Mouse (Mus musculus) cerebellum, adult 2 months (tissue): Measurements from ENCODE around the gene Erc2. TPM values are rescaled to one million over a fixed set of nuclear protein-coding genes. Genes with fewer than 3 reads are reported as not detected.

Experiments
- DNase-seq, 2 experiments: peaks; one replicate each; pipeline ENCODE4 v3.0.0; 2021
- H3K27ac ChIP-seq: fragments of 200-500 bp; 2 replicates; pipeline ENCODE4 v1.5.1; 2012; ENCODE audit warnings: low read length, control low read depth, inconsistent platforms; ENCODE audit not compliant: insufficient read depth
- H3K27me3 ChIP-seq: fragments of 200-500 bp; 2 replicates; pipeline ENCODE4 v1.6.1; 2012; ENCODE audit warnings: inconsistent platforms, mild to moderate bottlenecking, low read length, moderate library complexity; ENCODE audit not compliant: control insufficient read depth, insufficient read depth
- H3K4me1 ChIP-seq: fragments of 200-500 bp; 2 replicates; pipeline ENCODE4 v1.6.1; 2011; ENCODE audit warnings: low read length; ENCODE audit not compliant: control insufficient read depth, insufficient read depth
- H3K4me3 ChIP-seq: fragments of 200-500 bp; replicated peaks from 2 replicates; pipeline ENCODE3; 2011; ENCODE audit warnings: mild to moderate bottlenecking, low read depth, low read length, control low read depth; ENCODE audit not compliant: insufficient read depth
- CTCF ChIP-seq: fragments of 200-500 bp; IDR thresholded peaks from 2 replicates; pipeline ENCODE4 v1.5.1; 2011; ENCODE audit warnings: low read depth, mild to moderate bottlenecking, control low read depth, low read length, moderate library complexity, borderline replicate concordance; ENCODE audit not compliant: insufficient read depth
- POLR2A ChIP-seq: fragments of 200-500 bp; IDR thresholded peaks from 2 replicates; pipeline ENCODE4 v1.6.1; 2011; ENCODE audit warnings: low read length, control low read depth, borderline replicate concordance; ENCODE audit not compliant: insufficient read depth
- WGBS: fragments of 180-500 bp; shearing (Covaris S2); methylation state at CpG from one replicate; pipeline ENCODE4 v1.1.7; 2018; 5-methylcytosine and 5-hydroxymethylcytosine counted together
- polyA plus RNA-seq: library from polyadenylated mRNA; depleted of rRNA; stranded (reverse); fragments of >200 nt; gene quantifications from 2 replicates; pipeline ENCODE4 v1.2.3, GENCODE M21; 2012

Erc2 gene
- polyA plus RNA-seq, 1 experiment: 15.1 TPM

DNA sequence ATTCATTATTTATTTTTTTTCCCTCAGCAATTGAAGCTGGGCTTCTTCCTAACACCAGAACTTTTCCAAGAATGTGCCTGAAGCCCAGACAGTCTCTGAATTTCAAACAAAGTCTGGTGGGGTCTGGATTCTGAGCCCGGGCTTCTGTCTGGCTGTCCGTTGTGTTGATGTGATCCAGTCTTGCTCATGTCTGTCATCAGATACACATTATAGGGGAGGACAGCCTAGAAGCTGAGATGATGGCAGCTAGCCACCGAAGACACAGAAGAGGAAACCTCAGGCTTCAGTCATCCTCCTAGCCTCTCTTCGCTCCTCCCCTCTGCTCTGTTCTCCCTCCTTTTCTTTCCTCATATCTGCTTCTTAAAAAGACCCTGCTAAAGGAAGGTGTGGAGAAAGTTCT is 551.5 kb downstream of the Erc2 start:
- 96% methylated on average over 4 of the region's 4 CpGs for WGBS
- TF ChIP-seq POLR2A: no peak
- TF ChIP-seq CTCF: no peak

DNA sequence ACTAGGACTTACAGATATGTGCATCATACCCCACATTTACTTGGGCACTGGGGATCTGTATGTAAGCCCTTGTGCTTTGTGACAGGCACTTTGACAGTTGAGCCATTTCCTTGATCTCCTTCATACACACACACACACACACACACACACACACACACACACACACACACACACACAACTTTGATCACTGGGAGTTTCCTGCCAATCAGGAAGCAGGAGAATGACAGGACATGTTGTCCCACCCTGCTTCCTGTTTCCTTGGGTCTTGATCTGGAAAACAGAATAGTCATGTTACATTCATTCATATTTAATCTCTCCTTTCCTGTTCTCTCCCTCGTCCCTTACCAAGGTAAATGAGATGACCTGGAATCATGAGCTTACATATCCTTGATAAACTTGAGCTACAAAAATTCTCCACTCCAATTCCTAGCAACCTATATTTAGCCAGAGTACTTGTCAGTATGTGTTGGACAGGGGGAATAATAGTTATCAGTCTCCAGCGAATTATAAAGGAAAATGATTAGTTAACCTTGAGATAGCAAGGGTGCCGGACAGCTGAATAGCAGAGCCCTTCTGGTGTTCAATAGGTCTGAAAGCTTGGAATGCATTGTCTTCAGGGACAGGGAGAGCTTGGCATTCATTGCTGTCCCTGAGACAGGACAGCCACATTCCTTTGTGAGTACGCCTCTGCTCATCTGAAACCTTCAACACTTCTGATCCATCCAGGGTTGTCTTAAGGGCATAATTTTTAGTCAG is 559.0 kb downstream of the Erc2 start:
- H3K4me1 ChIP-seq: no peaks in the 10 kb centered on the region
- 32% methylated on average over 4 of the region's 4 CpGs for WGBS
- no peaks in the 10 kb centered on the region for H3K27me3 ChIP-seq
- no peak overlapping the region for H3K4me3 ChIP-seq
- H3K27ac ChIP-seq: no peak overlapping the region
- DNase-seq: no peak
- no peak for TF ChIP-seq CTCF
- TF ChIP-seq POLR2A: no peak

More for the DNA sequence above, 551.5 kb downstream of the Erc2 start:
- no peaks in the 10 kb centered on the region for H3K27me3 ChIP-seq
- H3K4me1 ChIP-seq: no peaks in the 10 kb centered on the region
- no peak overlapping the region for H3K27ac ChIP-seq
- no peak overlapping the region for H3K4me3 ChIP-seq
- no peak for DNase-seq

DNA sequence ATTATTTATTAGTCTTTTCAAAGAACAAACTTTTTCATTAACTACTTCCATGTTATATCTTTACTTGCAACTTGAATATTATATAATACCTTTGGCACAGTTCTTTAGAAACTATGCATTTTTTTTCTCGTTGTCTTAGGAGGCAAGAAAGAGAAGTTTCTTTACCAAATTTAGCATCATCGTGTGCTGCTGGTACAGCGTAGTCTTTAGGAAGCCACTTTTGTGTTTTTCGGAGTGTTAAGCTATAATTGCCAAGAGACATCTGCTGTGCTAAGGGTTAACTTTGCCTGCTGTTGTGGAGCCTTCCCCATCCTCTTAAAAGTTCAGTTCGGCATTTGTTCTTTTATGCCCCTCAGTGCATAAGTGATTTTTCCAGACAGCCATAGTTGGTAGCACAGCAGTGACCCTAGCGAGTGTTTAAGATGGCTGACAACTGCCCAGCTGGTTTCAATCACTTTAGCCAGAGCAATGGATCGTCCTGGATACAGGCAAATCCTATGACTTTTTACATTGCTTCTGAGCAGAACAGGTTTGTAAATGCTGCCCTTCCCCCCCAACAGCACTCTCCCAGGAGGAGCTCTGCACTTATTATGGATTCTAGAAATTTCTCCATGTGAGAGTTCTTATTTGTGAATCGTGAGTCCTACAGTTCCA is 570.6 kb downstream of the Erc2 start:
- TF ChIP-seq POLR2A (no peak), CTCF (no peak)
- H3K27me3 ChIP-seq: no peaks in the 10 kb centered on the region
- 63% methylated on average over 8 of the region's 8 CpGs for WGBS
- no peak overlapping the region for H3K4me3 ChIP-seq
- no peak overlapping the region for H3K27ac ChIP-seq
- DNase-seq: no peak
- H3K4me1 ChIP-seq: no peaks in the 10 kb centered on the region

DNA sequence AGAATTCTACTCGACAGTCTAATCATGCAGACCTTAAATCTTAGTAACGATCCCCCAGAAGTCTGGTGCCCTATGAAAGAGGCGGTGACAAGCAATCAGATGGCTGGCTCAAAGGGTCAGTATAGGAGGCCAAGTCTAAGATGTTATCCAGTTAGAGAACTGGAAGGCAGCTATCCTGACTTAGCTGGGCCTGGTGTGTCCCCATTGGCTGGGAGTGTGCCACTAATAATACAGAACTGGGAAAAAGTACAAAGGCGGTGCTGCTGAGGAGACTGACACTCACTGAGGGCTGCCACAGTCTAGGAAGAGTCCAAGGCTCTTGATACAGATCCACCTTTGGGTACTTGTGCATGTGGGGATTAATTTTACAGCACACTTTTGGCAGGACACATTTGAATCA is 581.6 kb downstream of the Erc2 start:
- Histone ChIP-seq H3K4me1 (no peaks in the 10 kb centered on the region), H3K27me3 (no peaks in the 10 kb centered on the region), H3K27ac (no peak overlapping the region), H3K4me3 (no peak overlapping the region)
- DNase-seq: no peak
- WGBS: 49% methylated on average over 4 of the region's 4 CpGs
- no peak for TF ChIP-seq POLR2A
- no peak for TF ChIP-seq CTCF

DNA sequence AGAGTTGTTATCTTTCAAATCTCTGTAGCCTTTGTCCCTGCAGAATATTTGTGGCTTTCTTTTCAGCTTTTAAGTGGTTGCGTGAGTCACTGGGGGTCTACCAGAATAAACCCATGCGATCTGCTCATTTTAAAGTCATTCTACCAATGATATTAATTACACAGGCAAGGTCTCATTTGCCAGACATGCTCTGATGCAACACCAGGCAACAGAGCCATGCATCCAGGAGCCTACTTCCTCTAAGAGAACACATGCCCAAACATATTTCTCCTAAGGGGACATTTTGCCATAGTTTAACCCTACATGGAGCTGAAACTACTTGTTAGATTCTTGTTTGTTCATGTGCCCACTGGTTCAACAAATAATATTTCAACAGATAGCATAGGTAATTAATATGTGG is 584.1 kb downstream of the Erc2 start:
- 100% methylated on average over 2 of the region's 2 CpGs for WGBS

DNA sequence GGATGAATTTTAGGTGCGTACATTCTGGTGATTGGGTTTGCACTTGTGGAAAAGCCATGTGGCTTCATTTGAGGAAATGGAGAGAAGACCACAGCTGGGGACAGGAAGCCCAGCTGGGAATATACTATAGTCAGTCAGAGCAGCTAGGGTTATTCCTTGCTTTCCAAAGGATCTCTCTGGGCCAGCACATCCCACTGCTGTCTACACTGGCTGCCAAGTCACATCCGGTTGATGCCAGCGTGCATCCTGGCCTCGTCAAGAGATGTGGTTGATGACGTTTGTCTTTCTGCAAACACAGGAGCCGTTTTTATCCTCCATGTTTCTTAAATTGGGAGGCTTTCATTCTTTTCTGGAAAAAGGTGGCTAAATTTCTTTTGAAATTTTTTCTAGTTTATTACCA is 603.3 kb downstream of the Erc2 start:
- Histone ChIP-seq H3K27ac (no peak overlapping the region), H3K4me1 (no peaks in the 10 kb centered on the region), H3K4me3 (no peak overlapping the region), H3K27me3 (no peaks in the 10 kb centered on the region)
- TF ChIP-seq POLR2A (no peak), CTCF (no peak)
- 54% methylated on average over 6 of the region's 6 CpGs for WGBS
- no peak for DNase-seq

More for the DNA sequence above, 584.1 kb downstream of the Erc2 start:
- Histone ChIP-seq H3K27ac (no peak overlapping the region), H3K4me3 (no peak overlapping the region), H3K4me1 (no peaks in the 10 kb centered on the region), H3K27me3 (no peaks in the 10 kb centered on the region)
- DNase-seq: no peak
- TF ChIP-seq CTCF (no peak), POLR2A (no peak)

DNA sequence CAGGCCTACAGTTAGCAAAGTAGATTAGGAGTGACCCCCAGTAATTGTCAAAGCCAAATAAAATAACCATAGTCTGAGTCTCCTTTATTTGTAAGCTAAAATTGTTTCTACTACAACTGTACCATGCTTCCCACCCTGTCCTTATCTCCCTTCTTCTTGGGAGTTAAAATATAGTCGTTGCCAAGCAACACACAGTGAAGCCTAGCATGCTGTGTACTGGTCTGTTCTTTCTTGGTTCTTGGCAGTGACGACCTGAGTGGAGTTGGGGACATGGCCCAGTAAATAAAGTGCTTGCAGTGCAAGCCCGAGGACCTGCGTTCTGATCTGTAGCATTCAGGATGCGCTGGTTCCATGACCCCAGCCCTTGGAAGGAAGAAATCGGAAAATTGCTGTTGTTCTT is 608.3 kb downstream of the Erc2 start:
- no peak overlapping the region for H3K4me3 ChIP-seq
- H3K4me1 ChIP-seq: no peaks in the 10 kb centered on the region
- 43% methylated on average over 6 of the region's 6 CpGs for WGBS
- no peak for TF ChIP-seq CTCF
- DNase-seq: no peak
- no peak overlapping the region for H3K27ac ChIP-seq
- no peaks in the 10 kb centered on the region for H3K27me3 ChIP-seq

DNA sequence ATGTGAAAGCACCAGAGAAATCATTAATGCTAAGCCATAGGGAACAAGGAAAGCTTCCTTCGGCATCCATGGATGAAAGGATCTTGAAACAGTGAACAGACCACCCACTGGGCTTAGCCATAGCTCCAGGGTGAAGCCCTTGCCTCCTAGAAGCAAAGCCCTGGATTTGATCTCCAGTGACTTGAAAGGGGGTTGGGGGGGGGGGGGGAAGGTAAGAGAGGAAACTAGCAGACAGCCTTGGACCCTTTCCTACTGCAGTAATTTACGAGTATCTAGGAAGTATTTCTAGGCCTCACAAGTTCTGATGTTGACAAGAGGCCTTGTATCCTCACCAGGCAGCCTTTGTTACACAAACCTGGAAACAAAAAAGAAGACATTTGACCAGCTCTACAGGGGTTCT is 609.0 kb downstream of the Erc2 start:
- Histone ChIP-seq H3K27me3 (no peaks in the 10 kb centered on the region), H3K4me3 (no peak overlapping the region)

More for the DNA sequence above, 609.0 kb downstream of the Erc2 start:
- no peak for DNase-seq
- TF ChIP-seq CTCF (no peak), POLR2A (no peak)
- H3K27ac ChIP-seq: no peak overlapping the region
- H3K4me1 ChIP-seq: no peaks in the 10 kb centered on the region
- 63% methylated on average over 2 of the region's 2 CpGs for WGBS
